Mouse (Mus musculus): ENCODE results near the gene Fam166b. TPM values are rescaled to one million over a fixed set of nuclear protein-coding genes. Genes with fewer than 3 reads are reported as not detected.

Fam166b gene
- total and polyA plus RNA-seq, 3 experiments, result not detected

GRCm38 (mm10) chr4:43396381-43396780, 32.6 kb downstream of the Fam166b start:
- no peak for DNase-seq (ENCODE audit: extremely low read depth)
- Histone ChIP-seq H3K27me3 (replicated peaks) (peaks cover 24% of the 10 kb centered on the region), H3K9me3 (replicated peaks; ENCODE audit: low read length) (no peaks in the 10 kb centered on the region), H3K27ac (ENCODE audit: insufficient read depth, low read depth) (no peak overlapping the region), H3K36me3 (replicated peaks in 1 of 2; ENCODE audit: control insufficient read depth in 1 of 2, insufficient read depth in 1 of 2, low read length in 1 of 2) (no peaks in the 10 kb centered on the region), H3K4me1 (ENCODE audit: control insufficient read depth in 1 of 2, insufficient read depth in 2 of 2) (peaks cover 0 to 3% of the 10 kb centered on the region in 2 experiments; a peak in 1 of 4 replicates), H3K79me2 (replicated peaks; ENCODE audit: control insufficient read depth, extremely low read depth, insufficient read depth, poor library complexity, severe bottlenecking) (no peaks in the 10 kb centered on the region), H3K9ac (ENCODE audit: insufficient read depth, low read depth) (no peak overlapping the region), H3K4me2 (ENCODE audit: insufficient read depth, low read depth, poor library complexity, severe bottlenecking) (no peak overlapping the region), H3K4me3 (replicated peaks in 1 of 3; ENCODE audit: low read depth in 2 of 3, low read length in 2 of 3, poor library complexity in 1 of 3) (no peak overlapping the region)
- dilution Hi-C loops (cut with MboI; ENCODE audit: extremely low pct_ligation_motif_present, extremely low pct_unique_long_range_greater_than_20kb, low sequenced_read_pairs) (no loop called here), in situ Hi-C loops (cut with MboI; ENCODE audit: low pct_ligation_motif_present, low pct_unique_long_range_greater_than_20kb, low sequenced_read_pairs) (no loop called here)
- no peak for TF ChIP-seq TBP (conservative IDR thresholded peaks at IDR 0.05; ENCODE audit: low read depth, low read length)
- no peak for TF ChIP-seq CTCF (conservative IDR thresholded peaks at IDR 0.05 in 1 of 2, IDR thresholded peaks at IDR 0.05 in 1 of 2; ENCODE audit: low read depth in 2 of 2, low read length in 2 of 2)
- TF ChIP-seq ETS1 (conservative IDR thresholded peaks at IDR 0.05; ENCODE audit: low read depth, low read length), result no peak
- TF ChIP-seq MXI1 (IDR thresholded peaks at IDR 0.05; ENCODE audit: low read depth, low read length), result no peak
- TF ChIP-seq ZNF384 (IDR thresholded peaks at IDR 0.05; ENCODE audit: low read depth, low read length), result no peak
- no peak for TF ChIP-seq MYC (IDR thresholded peaks at IDR 0.05; ENCODE audit: low read depth, low read length)
- TF ChIP-seq SIN3A (IDR thresholded peaks at IDR 0.05; ENCODE audit: low read length), result no peak
- TF ChIP-seq GABPA (IDR thresholded peaks at IDR 0.05; ENCODE audit: insufficient replicate concordance, low read depth, low read length), result no peak
- no peak for TF ChIP-seq ZC3H11A (IDR thresholded peaks at IDR 0.05; ENCODE audit: low read depth, low read length)
- no peak for TF ChIP-seq NELFE (IDR thresholded peaks at IDR 0.05; ENCODE audit: low read depth, low read length)
- no peak for TF ChIP-seq HCFC1 (IDR thresholded peaks at IDR 0.05; ENCODE audit: low read depth, low read length)
- no peak for TF ChIP-seq UBTF (IDR thresholded peaks at IDR 0.05; ENCODE audit: low read depth, low read length)
- no peak for TF ChIP-seq KAT2A (IDR thresholded peaks at IDR 0.05; ENCODE audit: insufficient replicate concordance, low read length)
- no peak for TF ChIP-seq CHD1 (IDR thresholded peaks at IDR 0.05; ENCODE audit: low read depth, low read length)
- no peak for TF ChIP-seq ZKSCAN1 (IDR thresholded peaks at IDR 0.05; ENCODE audit: borderline replicate concordance, low read depth, low read length)
- TF ChIP-seq MAZ (IDR thresholded peaks at IDR 0.05; ENCODE audit: low read depth, low read length), result no peak

DNA sequence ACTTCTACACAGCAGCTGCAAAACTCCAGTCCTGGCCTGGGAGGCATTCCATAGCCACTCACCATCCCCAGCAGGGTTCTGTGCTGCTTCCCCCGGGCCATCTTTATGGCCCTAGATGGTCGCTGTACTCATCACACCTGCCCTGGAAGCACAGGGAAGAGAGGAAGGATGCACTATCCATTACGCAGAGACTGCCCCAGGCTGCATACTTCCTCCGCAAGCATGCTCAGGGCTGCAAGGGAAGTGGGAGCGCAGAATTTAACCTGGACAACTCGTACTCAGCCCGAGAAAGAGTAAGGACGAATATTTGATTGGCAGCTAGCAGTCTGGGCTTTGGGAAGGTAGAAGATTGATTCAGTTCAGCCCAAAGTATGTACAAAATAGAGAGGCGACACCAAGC, 33.1 kb downstream of the Fam166b start:
- in situ Hi-C loops (cut with MboI; ENCODE audit: low pct_ligation_motif_present, low pct_unique_long_range_greater_than_20kb, low sequenced_read_pairs), result no loop called here
- H3K27me3 ChIP-seq (replicated peaks), result peaks cover 21% of the 10 kb centered on the region

More for the DNA sequence above, 33.1 kb downstream of the Fam166b start:
- Histone ChIP-seq H3K9ac (ENCODE audit: insufficient read depth, low read depth) (no peak overlapping the region), H3K4me2 (ENCODE audit: insufficient read depth, low read depth, poor library complexity, severe bottlenecking) (no peak overlapping the region), H3K4me3 (replicated peaks in 1 of 3; ENCODE audit: low read depth in 2 of 3, low read length in 2 of 3, poor library complexity in 1 of 3) (no peak overlapping the region), H3K79me2 (replicated peaks; ENCODE audit: control insufficient read depth, extremely low read depth, insufficient read depth, poor library complexity, severe bottlenecking) (no peaks in the 10 kb centered on the region), H3K27ac (ENCODE audit: insufficient read depth, low read depth) (no peak overlapping the region), H3K4me1 (ENCODE audit: control insufficient read depth in 1 of 2, insufficient read depth in 2 of 2) (peaks cover 0 to 4% of the 10 kb centered on the region in 2 experiments; a peak in 1 of 4 replicates), H3K9me3 (replicated peaks; ENCODE audit: low read length) (no peaks in the 10 kb centered on the region), H3K36me3 (replicated peaks in 1 of 2; ENCODE audit: control insufficient read depth in 1 of 2, insufficient read depth in 1 of 2, low read length in 1 of 2) (no peaks in the 10 kb centered on the region)
- TF ChIP-seq BHLHE40 (IDR thresholded peaks at IDR 0.05; ENCODE audit: low read depth, low read length) (no peak), JUN (IDR thresholded peaks at IDR 0.05; ENCODE audit: insufficient read depth, low read depth, low read length) (no peak), ZC3H11A (IDR thresholded peaks at IDR 0.05; ENCODE audit: low read depth, low read length) (no peak), ZKSCAN1 (IDR thresholded peaks at IDR 0.05; ENCODE audit: borderline replicate concordance, low read depth, low read length) (no peak), UBTF (IDR thresholded peaks at IDR 0.05; ENCODE audit: low read depth, low read length) (no peak), POLR2A (IDR thresholded peaks at IDR 0.05; ENCODE audit: low read depth, low read length) (no peak), NRF1 (IDR thresholded peaks at IDR 0.05; ENCODE audit: low read depth, low read length) (no peak), MXI1 (IDR thresholded peaks at IDR 0.05; ENCODE audit: low read depth, low read length) (no peak), MAZ (IDR thresholded peaks at IDR 0.05; ENCODE audit: low read depth, low read length) (no peak), MAX (IDR thresholded peaks at IDR 0.05; ENCODE audit: low read length) (no peak), USF1 (IDR thresholded peaks at IDR 0.05; ENCODE audit: low read depth, low read length) (no peak), JUND (conservative IDR thresholded peaks at IDR 0.05; ENCODE audit: low read depth, low read length) (no peak), CTCF (conservative IDR thresholded peaks at IDR 0.05 in 1 of 2, IDR thresholded peaks at IDR 0.05 in 1 of 2; ENCODE audit: low read depth in 2 of 2, low read length in 2 of 2) (no peak), E2F4 (IDR thresholded peaks at IDR 0.05; ENCODE audit: insufficient replicate concordance, low read depth, low read length) (no peak), EP300 (IDR thresholded peaks at IDR 0.05; ENCODE audit: low read length) (no peak), USF2 (conservative IDR thresholded peaks at IDR 0.05; ENCODE audit: low read depth, low read length) (no peak), TBP (conservative IDR thresholded peaks at IDR 0.05; ENCODE audit: low read depth, low read length) (no peak)
- dilution Hi-C loops (cut with MboI; ENCODE audit: extremely low pct_ligation_motif_present, extremely low pct_unique_long_range_greater_than_20kb, low sequenced_read_pairs), result no loop called here
- DNase-seq (ENCODE audit: extremely low read depth), result no peak
